Mouse (Mus musculus) heart, adult 9 months (tissue): Measurements from ENCODE around the gene Galntl5.
"Not testable (repeated sequence)": the region's sequence is repeated elsewhere in the genome, so short reads cannot be mapped to it uniquely, and the experiment has no call there.

Experiments
- DNase-seq, 2 experiments: peaks; one replicate each; pipeline ENCODE4 v3.0.0; 2022; ENCODE audit warnings: low spot score in 2 of 2

Gene Galntl5

GRCm38 (mm10) chr5:25190521-25190920 is 9.3 kb downstream of the Galntl5 start:
- no peak for DNase-seq

DNA sequence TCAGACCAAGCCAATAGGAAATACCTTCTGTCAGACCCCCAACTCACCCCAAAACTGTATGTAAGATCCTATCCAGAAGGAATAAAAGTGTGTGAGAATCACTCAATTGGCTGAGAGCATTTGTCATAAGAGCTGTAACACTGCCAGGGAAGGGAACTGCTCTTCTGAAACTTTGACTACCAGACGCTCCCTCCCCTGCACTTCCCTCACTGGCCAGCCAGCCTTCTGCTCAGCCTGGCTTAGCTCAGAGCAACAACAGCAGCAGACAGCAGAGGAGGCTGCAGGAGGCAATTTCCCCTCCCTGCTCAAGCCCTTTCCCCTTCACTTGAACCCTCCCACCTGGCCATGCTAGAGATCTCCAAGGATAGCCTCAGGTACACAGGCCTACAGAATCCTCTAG is 30.6 kb downstream of the Galntl5 start:
- DNase-seq, result no peak

GRCm38 (mm10) chr5:25213216-25213615 is 32.0 kb downstream of the Galntl5 start:
- DNase-seq, result not testable (repeated sequence)

- DNase-seq, result no peak
Measured at GRCm38 (mm10) chr5:25215006-25215405, 33.7 kb downstream of the Galntl5 start.

DNA sequence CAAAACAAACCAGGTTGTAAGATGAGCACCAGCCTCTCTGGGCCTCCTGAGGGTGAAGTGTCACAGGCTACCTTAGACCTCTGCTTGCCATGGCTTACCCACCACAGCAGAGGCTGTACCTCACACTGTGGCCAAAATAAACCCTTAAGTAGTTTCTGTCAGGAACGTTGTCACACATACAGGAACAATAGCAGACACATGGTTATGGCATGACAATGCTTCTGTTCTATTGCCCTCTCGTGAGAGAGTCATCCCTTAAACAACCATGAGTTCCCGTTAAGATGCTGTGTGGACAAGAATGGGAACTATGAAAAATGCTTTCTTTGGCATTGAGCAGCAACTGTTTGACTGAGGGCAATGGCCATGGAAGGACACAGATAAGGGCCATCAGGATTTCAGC is 40.3 kb downstream of the Galntl5 start, which contains the start of gene Galnt11:
Gene Galnt11, plus strand, starts transcription at position 301 of the 400 bp plus-strand sequence.
- no peak for DNase-seq

- DNase-seq, result peak; percentile 86 to 87
Measured at GRCm38 (mm10) chr5:25222752-25223702, 41.8 kb downstream of the Galntl5 start, which contains the start of gene E130116L18Rik. E130116L18Rik (minus strand) TSS chr5:25223153.

- not testable (repeated sequence) for DNase-seq
Measured at GRCm38 (mm10) chr5:25224377-25224776, 43.1 kb downstream of the Galntl5 start.

- DNase-seq, result no peak
Measured at GRCm38 (mm10) chr5:25243101-25243500, 61.8 kb downstream of the Galntl5 start.

GRCm38 (mm10) chr5:25245806-25246472 is 64.7 kb downstream of the Galntl5 start:
- no peak for DNase-seq

DNA sequence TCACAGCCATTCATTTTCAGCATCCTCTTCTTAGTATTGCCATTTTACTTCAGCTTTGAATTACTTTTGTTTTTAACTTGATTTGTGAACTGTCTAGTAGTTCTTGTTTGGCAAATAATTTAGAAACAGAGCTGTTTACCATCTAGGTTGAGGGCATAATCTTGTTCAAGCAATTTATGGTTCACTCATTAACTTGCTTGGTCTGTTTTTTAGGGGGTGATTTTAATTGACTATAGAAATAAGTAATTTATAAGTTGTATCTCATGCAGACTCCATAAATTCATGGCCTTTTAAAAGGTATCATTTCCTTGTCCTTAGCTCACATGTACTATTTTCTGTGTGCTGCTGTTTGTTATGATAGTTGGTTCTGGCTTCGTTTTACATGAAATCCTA is 65.2 kb downstream of the Galntl5 start:
- no peak for DNase-seq

DNA sequence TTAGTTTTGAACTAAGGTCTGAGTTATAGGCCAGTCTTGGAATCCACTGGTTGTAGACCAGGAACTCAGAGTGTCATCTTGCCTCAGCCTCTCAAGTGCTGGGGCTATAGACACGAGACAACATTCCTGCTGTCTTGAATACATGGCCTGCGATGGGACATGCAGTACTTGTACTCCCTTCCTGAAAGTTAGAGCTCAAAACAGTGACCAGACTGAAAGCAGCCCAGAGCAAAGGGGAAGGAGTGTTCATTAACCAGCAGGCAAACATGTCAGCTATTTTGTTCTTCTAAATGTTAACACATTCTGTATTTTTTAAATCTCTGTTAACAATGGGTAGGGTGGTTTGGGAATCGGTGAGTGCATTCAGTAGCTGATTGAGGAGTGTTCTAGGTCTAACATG is 65.8 kb downstream of the Galntl5 start:
- no peak for DNase-seq

- no peak for DNase-seq
Measured at GRCm38 (mm10) chr5:25252423-25252822, 71.2 kb downstream of the Galntl5 start.

DNA sequence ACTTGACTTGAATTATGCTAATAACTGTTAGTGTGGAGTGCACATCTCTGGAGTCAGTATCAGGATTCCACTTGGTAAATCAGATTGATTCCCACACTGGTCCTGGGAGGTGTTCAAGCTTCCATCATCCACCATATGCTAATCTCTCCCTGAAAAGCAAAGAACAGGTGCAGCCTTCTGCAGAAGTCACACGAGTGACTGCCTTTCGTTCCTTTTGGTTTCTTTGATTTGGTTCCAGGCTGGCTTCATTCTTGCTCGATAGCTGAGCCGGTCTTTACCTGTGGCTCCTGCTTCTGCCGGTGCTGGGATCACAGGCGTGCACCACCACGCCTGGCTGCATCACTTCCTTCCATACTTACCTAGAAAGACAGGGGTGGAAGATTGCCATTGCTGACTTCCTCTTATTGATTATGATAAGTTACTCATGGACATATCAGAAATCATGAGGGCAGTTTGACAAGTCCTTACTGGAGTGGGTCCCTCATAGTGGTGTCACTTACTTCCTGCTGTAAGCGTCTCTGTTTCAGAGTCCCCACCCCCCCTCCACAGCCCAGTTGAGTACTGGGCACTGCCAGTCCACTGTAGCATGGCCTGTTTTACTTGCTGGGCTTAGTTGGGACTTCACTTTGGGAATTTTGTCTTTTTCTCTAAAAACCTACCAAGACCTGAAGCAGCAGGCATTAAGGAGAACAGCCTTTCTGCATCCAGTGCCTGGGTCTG is 71.7 kb downstream of the Galntl5 start:
- no peak for DNase-seq

DNA sequence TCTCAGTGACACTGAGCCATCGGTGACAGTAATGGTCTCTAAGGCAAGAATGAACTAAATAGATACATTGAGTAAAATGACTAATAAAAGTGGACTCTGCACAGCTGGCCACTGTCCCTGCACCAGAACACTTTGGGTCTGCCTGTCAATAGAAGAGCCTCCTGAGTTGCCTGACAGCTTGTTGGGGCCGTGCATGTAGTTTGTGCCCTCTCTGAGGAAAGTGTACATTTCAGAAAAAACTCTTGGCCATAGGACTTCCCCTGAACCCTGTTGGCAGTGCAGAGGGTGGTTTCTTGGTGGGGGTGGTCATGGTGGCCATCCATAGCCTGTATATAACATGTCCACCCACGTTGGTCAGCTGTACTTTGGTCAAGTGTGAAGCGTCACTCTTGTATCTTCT is 73.2 kb downstream of the Galntl5 start:
- no peak for DNase-seq

GRCm38 (mm10) chr5:25256686-25257085 is 75.4 kb downstream of the Galntl5 start:
- no peak for DNase-seq

GRCm38 (mm10) chr5:25261452-25261851 is 80.2 kb downstream of the Galntl5 start:
- no peak for DNase-seq

DNA sequence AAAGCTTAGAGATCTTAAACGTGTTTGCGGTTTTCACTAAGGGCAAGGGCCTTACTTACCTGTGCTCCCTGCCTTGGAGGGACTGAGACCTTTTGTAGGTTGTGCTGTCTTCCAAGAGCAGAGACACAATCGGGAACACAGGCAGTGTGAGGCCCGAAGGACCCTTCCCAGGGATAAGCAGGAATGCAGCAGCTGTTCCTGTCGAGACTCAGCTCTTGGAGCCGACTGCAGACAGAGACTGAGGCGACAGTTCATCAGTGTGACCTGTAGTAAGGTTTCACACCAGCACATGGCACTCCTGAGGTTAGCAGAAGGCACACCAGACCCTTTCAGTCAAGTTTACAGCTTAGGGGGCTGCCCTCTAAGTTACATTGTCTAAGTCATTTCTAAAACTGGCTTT is 81.0 kb downstream of the Galntl5 start:
- DNase-seq, result no peak

DNA sequence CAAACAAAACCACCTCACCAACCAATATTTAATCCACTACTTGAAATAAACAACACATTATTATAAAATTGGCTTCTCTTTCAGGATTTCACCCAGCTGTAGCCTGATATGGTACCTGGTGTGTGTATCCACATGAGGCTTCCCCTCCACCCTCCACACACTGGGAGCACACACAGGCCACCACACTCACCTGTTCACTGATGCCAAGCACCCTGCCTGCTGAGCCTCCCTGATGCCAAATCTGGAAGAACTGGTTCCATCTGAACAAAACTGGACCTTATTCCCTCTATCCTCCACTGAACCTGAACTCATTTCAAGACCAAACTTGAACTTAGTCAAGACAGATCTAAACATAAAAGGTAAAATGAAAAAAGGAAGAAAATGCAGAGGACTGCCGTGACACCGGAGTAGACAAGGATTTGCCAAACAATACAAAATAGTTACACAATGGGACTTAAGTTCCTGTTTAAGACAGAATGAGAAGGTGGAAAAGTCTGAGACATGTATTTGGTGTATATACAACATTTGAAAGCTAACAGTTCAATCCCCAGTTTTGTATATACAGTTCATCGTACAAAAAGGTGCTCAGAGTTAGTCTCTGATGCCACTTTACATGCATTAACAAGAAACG is 87.1 kb downstream of the Galntl5 start:
- DNase-seq, result no peak
